Mouse (Mus musculus) limb, embryonic 13.5 days (tissue): ENCODE data around the gene Dld. TPM values are rescaled to one million over a fixed set of nuclear protein-coding genes. Genes with fewer than 3 reads are reported as not detected.

Experiments
- ATAC-seq: fragments of 200-750 bp; cut with Nextera tagmentation; 2 replicates; pipeline ENCODE4 v1.8.0; 2017; ENCODE audit warnings: low read depth, moderate number of reproducible peaks, moderate TSS enrichment; ENCODE audit not compliant: low FRiP score
- H3K27ac ChIP-seq: fragments of 300-500 bp; sonication (generic); 2 replicates; pipeline ENCODE4 v1.5.1; 2015; ENCODE audit warnings: inconsistent platforms, mild to moderate bottlenecking, moderate library complexity
- H3K27me3 ChIP-seq: fragments of 300-500 bp; sonication (generic); 2 replicates; pipeline ENCODE4 v1.6.1; 2015; ENCODE audit warnings: mild to moderate bottlenecking, inconsistent platforms
- H3K36me3 ChIP-seq: fragments of 300-500 bp; sonication (generic); 2 replicates; pipeline ENCODE4 v1.6.1; 2015; ENCODE audit warnings: inconsistent platforms, mild to moderate bottlenecking, moderate library complexity
- H3K4me1 ChIP-seq: fragments of 300-500 bp; sonication (generic); 2 replicates; pipeline ENCODE4 v1.6.1; 2015; ENCODE audit warnings: inconsistent platforms
- H3K4me2 ChIP-seq: fragments of 300-500 bp; sonication (generic); replicated peaks from 2 replicates; pipeline ENCODE4 v1.6.1; 2015; ENCODE audit warnings: inconsistent platforms, mild to moderate bottlenecking, moderate library complexity
- H3K4me3 ChIP-seq: fragments of 300-500 bp; sonication (generic); 2 replicates; pipeline ENCODE4 v1.5.1; 2015; ENCODE audit warnings: moderate library complexity, mild to moderate bottlenecking, inconsistent platforms
- H3K9ac ChIP-seq: fragments of 300-500 bp; sonication (generic); 2 replicates; pipeline ENCODE4 v1.6.1; 2015; ENCODE audit warnings: mild to moderate bottlenecking, inconsistent platforms
- H3K9me3 ChIP-seq: fragments of 300-500 bp; sonication (generic); 2 replicates; pipeline ENCODE4 v1.6.1; 2016; ENCODE audit warnings: inconsistent platforms
- WGBS: fragments of 180-500 bp; shearing (Covaris S2); methylation state at CpG from one replicate; pipeline ENCODE4 v1.1.7; 2015; 5-methylcytosine and 5-hydroxymethylcytosine counted together
- polyA plus RNA-seq: library from polyadenylated mRNA; unstranded; fragments of >200 nt; fragmentation: Nextera tagmentation; extraction: Ambion mirVana; gene quantifications from 2 replicates; pipeline ENCODE4 v1.2.1, GENCODE M21; 2015

Dld gene
- polyA plus RNA-seq, 1 experiment from 2014 or later = 145 TPM

- H3K4me1 ChIP-seq = peaks cover 22% of the 10 kb centered on the region
- H3K36me3 ChIP-seq = peaks cover 76% of the 10 kb centered on the region
- no peak overlapping the region for H3K4me2 ChIP-seq
- no peak for ATAC-seq
- H3K9me3 ChIP-seq = peaks cover 10% of the 10 kb centered on the region; the same call in 1 of the 2 replicates
- 93% methylated on average over 7 of the region's 7 CpGs for WGBS
- H3K9ac ChIP-seq = no peak overlapping the region
- H3K4me3 ChIP-seq = no peak overlapping the region
- no peaks in the 10 kb centered on the region for H3K27me3 ChIP-seq
- H3K27ac ChIP-seq = no peak overlapping the region
Measured at GRCm38 (mm10) chr12:31317670-31318408, 33.4 kb downstream of the Dld start.

GRCm38 (mm10) chr12:31315961-31316360 lies 35.3 kb downstream of the Dld start:
- 79% methylated on average over 6 of the region's 6 CpGs for WGBS
- H3K4me1 ChIP-seq = peaks cover 9% of the 10 kb centered on the region
- no peaks in the 10 kb centered on the region for H3K27me3 ChIP-seq
- peaks cover 10% of the 10 kb centered on the region; the same call in 1 of the 2 replicates for H3K9me3 ChIP-seq
- ATAC-seq = no peak
- H3K4me3 ChIP-seq = no peak overlapping the region
- no peak overlapping the region for H3K4me2 ChIP-seq
- peaks cover 87% of the 10 kb centered on the region for H3K36me3 ChIP-seq
- no peak overlapping the region for H3K9ac ChIP-seq
- H3K27ac ChIP-seq = no peak overlapping the region

GRCm38 (mm10) chr12:31314310-31314709 lies 36.9 kb downstream of the Dld start:
- no peak overlapping the region for H3K9ac ChIP-seq

GRCm38 (mm10) chr12:31313136-31313535 lies 38.1 kb downstream of the Dld start:
- Histone ChIP-seq H3K27me3 (no peaks in the 10 kb centered on the region), H3K4me3 (no peak overlapping the region), H3K9me3 (peaks cover 10% of the 10 kb centered on the region; the same call in 1 of the 2 replicates), H3K4me2 (no peak overlapping the region), H3K27ac (no peak overlapping the region), H3K4me1 (no peaks in the 10 kb centered on the region), H3K9ac (no peak overlapping the region), H3K36me3 (peaks cover 93% of the 10 kb centered on the region)
- no peak for ATAC-seq
- WGBS = 96% methylated on average over 4 of the region's 4 CpGs

More at GRCm38 (mm10) chr12:31314310-31314709, 36.9 kb downstream of the Dld start:
- H3K4me2 ChIP-seq = no peak overlapping the region
- 93% methylated on average over 7 of the region's 7 CpGs for WGBS
- H3K27ac ChIP-seq = no peak overlapping the region
- no peak for ATAC-seq
- no peak overlapping the region for H3K4me3 ChIP-seq
- peaks cover 93% of the 10 kb centered on the region for H3K36me3 ChIP-seq
- H3K4me1 ChIP-seq = no peaks in the 10 kb centered on the region
- peaks cover 10% of the 10 kb centered on the region; the same call in 1 of the 2 replicates for H3K9me3 ChIP-seq
- no peaks in the 10 kb centered on the region for H3K27me3 ChIP-seq

GRCm38 (mm10) chr12:31312281-31312680 lies 39.0 kb downstream of the Dld start:
- no peak for ATAC-seq
- no peak overlapping the region for H3K27ac ChIP-seq
- H3K27me3 ChIP-seq = no peaks in the 10 kb centered on the region
- H3K4me1 ChIP-seq = no peaks in the 10 kb centered on the region
- peaks cover 94% of the 10 kb centered on the region for H3K36me3 ChIP-seq
- 89% methylated on average over 5 of the region's 5 CpGs for WGBS
- peaks cover 10% of the 10 kb centered on the region; the same call in 1 of the 2 replicates for H3K9me3 ChIP-seq
- no peak overlapping the region for H3K4me3 ChIP-seq
- no peak overlapping the region for H3K4me2 ChIP-seq
- H3K9ac ChIP-seq = no peak overlapping the region

GRCm38 (mm10) chr12:31311671-31312265 lies 39.5 kb downstream of the Dld start:
- Histone ChIP-seq H3K9ac (no peak overlapping the region), H3K36me3 (peaks cover 96% of the 10 kb centered on the region)
- ATAC-seq = no peak; the same call in 1 of the 2 replicates

GRCm38 (mm10) chr12:31310687-31311086 lies 40.6 kb downstream of the Dld start:
- 87% methylated on average over 9 of the region's 9 CpGs for WGBS
- Histone ChIP-seq H3K27me3 (no peaks in the 10 kb centered on the region), H3K27ac (no peak overlapping the region), H3K4me2 (no peak overlapping the region), H3K4me3 (no peak overlapping the region), H3K9me3 (peaks cover 10% of the 10 kb centered on the region; the same call in 1 of the 2 replicates), H3K9ac (no peak overlapping the region), H3K4me1 (no peaks in the 10 kb centered on the region), H3K36me3 (peaks cover 95% of the 10 kb centered on the region)
- ATAC-seq = 0 out of 2 replicates have a peak, but pooled peaks have one; percentile 17

More at GRCm38 (mm10) chr12:31311671-31312265, 39.5 kb downstream of the Dld start:
- Histone ChIP-seq H3K4me3 (no peak overlapping the region), H3K4me2 (no peak overlapping the region), H3K9me3 (peaks cover 10% of the 10 kb centered on the region; the same call in 1 of the 2 replicates), H3K27me3 (no peaks in the 10 kb centered on the region), H3K27ac (no peak overlapping the region), H3K4me1 (no peaks in the 10 kb centered on the region)
- 80% methylated on average over 9 of the region's 9 CpGs for WGBS

GRCm38 (mm10) chr12:31307756-31308155 lies 43.5 kb downstream of the Dld start:
- H3K36me3 ChIP-seq = peaks cover 96% of the 10 kb centered on the region
- no peaks in the 10 kb centered on the region for H3K4me1 ChIP-seq
- H3K27ac ChIP-seq = no peak overlapping the region
- no peak for ATAC-seq
- no peak overlapping the region for H3K4me2 ChIP-seq
- no peak overlapping the region for H3K4me3 ChIP-seq
- H3K9me3 ChIP-seq = no peaks in the 10 kb centered on the region
- no peaks in the 10 kb centered on the region for H3K27me3 ChIP-seq
- H3K9ac ChIP-seq = no peak overlapping the region
- 96% methylated on average over 8 of the region's 8 CpGs for WGBS

- H3K9me3 ChIP-seq = no peaks in the 10 kb centered on the region
- 95% methylated on average over 8 of the region's 8 CpGs for WGBS
- no peaks in the 10 kb centered on the region for H3K27me3 ChIP-seq
- 0 out of 2 replicates have a peak, but pooled peaks cover 4% of the 10 kb centered on the region for H3K4me1 ChIP-seq
- H3K27ac ChIP-seq = no peak overlapping the region
- no peak overlapping the region for H3K9ac ChIP-seq
- H3K36me3 ChIP-seq = peaks cover 96% of the 10 kb centered on the region
- no peak overlapping the region for H3K4me3 ChIP-seq
- no peak overlapping the region for H3K4me2 ChIP-seq
- ATAC-seq = no peak
Measured at GRCm38 (mm10) chr12:31307011-31307410, 44.2 kb downstream of the Dld start.

- H3K4me1 ChIP-seq = 0 out of 2 replicates have a peak, but pooled peaks cover 8% of the 10 kb centered on the region
- ATAC-seq = no peak
- H3K27me3 ChIP-seq = no peaks in the 10 kb centered on the region
- H3K4me2 ChIP-seq = no peak overlapping the region
- WGBS = 68% methylated on average over 5 of the region's 5 CpGs
- H3K4me3 ChIP-seq = no peak overlapping the region
- no peak overlapping the region for H3K27ac ChIP-seq
- peaks cover 98% of the 10 kb centered on the region for H3K36me3 ChIP-seq
- H3K9ac ChIP-seq = no peak overlapping the region
- H3K9me3 ChIP-seq = no peaks in the 10 kb centered on the region
Measured at GRCm38 (mm10) chr12:31306075-31306675, 45.1 kb downstream of the Dld start.

- no peak overlapping the region for H3K9ac ChIP-seq
- H3K36me3 ChIP-seq = peaks cover 99% of the 10 kb centered on the region
- no peak overlapping the region for H3K4me2 ChIP-seq
- H3K4me1 ChIP-seq = 0 out of 2 replicates have a peak, but pooled peaks cover 8% of the 10 kb centered on the region
- no peaks in the 10 kb centered on the region for H3K27me3 ChIP-seq
- H3K4me3 ChIP-seq = no peak overlapping the region
- no peak overlapping the region for H3K27ac ChIP-seq
- no peak for ATAC-seq
- WGBS = 86% methylated on average over 16 of the region's 16 CpGs
- no peaks in the 10 kb centered on the region for H3K9me3 ChIP-seq
Measured at GRCm38 (mm10) chr12:31302766-31303511, 48.3 kb downstream of the Dld start.
